Mouse (Mus musculus) heart, adult 2 months (tissue): Measurements from ENCODE around the gene Tle2. TPM values are rescaled to one million over a fixed set of nuclear protein-coding genes. Genes with fewer than 3 reads are reported as not detected.

ENCODE experiments used
- DNase-seq, 2 experiments: peaks; one replicate each; pipeline ENCODE4 v3.0.0; 2021
- H3K27ac ChIP-seq: fragments of 200-600 bp; 2 replicates; pipeline ENCODE4 v1.8.1; 2022
- H3K27me3 ChIP-seq: fragments of 200-500 bp; 2 replicates; pipeline ENCODE4 v1.6.1; 2012; ENCODE audit warnings: mild to moderate bottlenecking, low read length, inconsistent platforms, mixed read lengths; ENCODE audit not compliant: control insufficient read depth, insufficient read depth
- H3K36me3 ChIP-seq: fragments of 200-500 bp; 2 replicates; pipeline ENCODE4 v1.6.1; 2012; ENCODE audit warnings: low read length, inconsistent platforms; ENCODE audit not compliant: control insufficient read depth, insufficient read depth
- H3K4me1 ChIP-seq: fragments of 200-500 bp; 2 replicates; pipeline ENCODE4 v1.6.1; 2011; ENCODE audit warnings: low read length; ENCODE audit not compliant: control insufficient read depth, insufficient read depth
- H3K4me3 ChIP-seq: fragments of 200-600 bp; 2 replicates; pipeline ENCODE4 v1.8.1; 2022
- H3K79me2 ChIP-seq: fragments of 200-500 bp; replicated peaks from 2 replicates; pipeline ENCODE4 v1.6.1; 2012; ENCODE audit warnings: mild to moderate bottlenecking, inconsistent platforms, low read length, moderate library complexity, mixed read lengths; ENCODE audit not compliant: control insufficient read depth, insufficient read depth
- H3K9ac ChIP-seq: fragments of 200-500 bp; 2 replicates; pipeline ENCODE4 v1.6.1; 2012; ENCODE audit warnings: low read depth, mild to moderate bottlenecking, control low read depth, inconsistent platforms, low read length, mixed read lengths
- CTCF ChIP-seq: fragments of 200-600 bp; IDR thresholded peaks from 2 replicates; pipeline ENCODE4 v1.8.1; 2022; ENCODE audit warnings: antibody characterized with exemption, mild to moderate bottlenecking, moderate library complexity
- EP300 ChIP-seq: fragments of 200-500 bp; IDR thresholded peaks from 2 replicates; pipeline ENCODE4 v1.6.1; 2011; ENCODE audit warnings: low read depth, low read length, control low read depth; ENCODE audit not compliant: insufficient read depth
- POLR2A ChIP-seq: fragments of 200-500 bp; IDR thresholded peaks from 2 replicates; pipeline ENCODE4 v1.6.1; 2011; ENCODE audit warnings: mild to moderate bottlenecking, low read depth, low read length, control low read depth; ENCODE audit not compliant: insufficient read depth
- WGBS: fragments of 180-500 bp; shearing (Covaris S2); methylation state at CpG from one replicate; pipeline ENCODE4 v1.1.7; 2018; 5-methylcytosine and 5-hydroxymethylcytosine counted together
- intact Hi-C: fragments of 180-260 bp; cut with DNase I; formaldehyde crosslinking; loops from one replicate; pipeline ENCODE4 v1.15.1; 2025
- long read RNA-seq: library from polyadenylated mRNA; stranded (forward); transcript quantifications from one replicate; pipeline ENCODE4 v2.0.0, GENCODE M21; 2021
- polyA plus RNA-seq: library from polyadenylated mRNA; depleted of rRNA; stranded (reverse); fragments of >200 nt; gene quantifications from 2 replicates; pipeline ENCODE4 v1.2.3, GENCODE M21; 2012; rRNA removed
- total RNA-seq, 2 experiments: library from RNA; stranded (reverse); gene quantifications; 2 replicates each; pipeline ENCODE4 v1.2.3; 2021

Tle2 gene
- total RNA-seq (1 to 10 TPM; 6.8 to 7.4 TPM), polyA plus RNA-seq (40.9 and 43.8 TPM in 2 replicates)
- long read RNA-seq, partial matches to known transcripts = 0 of 3 reads
- long read RNA-seq, other reads (novel, unspliced or antisense) = 3 of 3 reads

- Histone ChIP-seq H3K4me1 (peaks cover 4% of the 10 kb centered on the region; the same call in 1 of the 2 replicates), H3K4me3 (peak within 1 kb of the TSS; percentile 88), H3K27ac (peak within 1 kb of the TSS; percentile 79), H3K9ac (peak within 1 kb of the TSS; percentile 92), H3K36me3 (no peaks in the 10 kb centered on the region), H3K79me2 (no peaks in the 10 kb centered on the region), H3K27me3 (no peaks in the 10 kb centered on the region)
- DNase-seq = no peak
- 33% methylated on average over 10 of the region's 10 CpGs for WGBS
- intact Hi-C loops = loop anchor here (2.0 kb wide), 1 partner anchor 24 kb away; no protein-coding TSS in a partner anchor
- no peak for TF ChIP-seq CTCF
- TF ChIP-seq POLR2A = no peak
- no peak for TF ChIP-seq EP300
Measured at GRCm38 (mm10) chr10:81574081-81575056, at the start of gene Tle2. Gene Tle2, plus strand, starts transcription at chr10:81574561.

GRCm38 (mm10) chr10:81525017-81525694 is 49.2 kb upstream of the Tle2 start:
- intact Hi-C loops = no loop called here
- peaks cover 2% of the 10 kb centered on the region for H3K4me1 ChIP-seq
- H3K27ac ChIP-seq = no peak overlapping the region; the same call in 1 of the 2 replicates
- no peak overlapping the region for H3K4me3 ChIP-seq
- no peak overlapping the region for H3K9ac ChIP-seq
- DNase-seq = no peak
- H3K36me3 ChIP-seq = no peaks in the 10 kb centered on the region
- WGBS = 40% methylated on average over 13 of the region's 13 CpGs
- no peaks in the 10 kb centered on the region for H3K79me2 ChIP-seq
- TF ChIP-seq CTCF = no peak
- no peak for TF ChIP-seq POLR2A
- no peak for TF ChIP-seq EP300
- H3K27me3 ChIP-seq = no peaks in the 10 kb centered on the region

DNA sequence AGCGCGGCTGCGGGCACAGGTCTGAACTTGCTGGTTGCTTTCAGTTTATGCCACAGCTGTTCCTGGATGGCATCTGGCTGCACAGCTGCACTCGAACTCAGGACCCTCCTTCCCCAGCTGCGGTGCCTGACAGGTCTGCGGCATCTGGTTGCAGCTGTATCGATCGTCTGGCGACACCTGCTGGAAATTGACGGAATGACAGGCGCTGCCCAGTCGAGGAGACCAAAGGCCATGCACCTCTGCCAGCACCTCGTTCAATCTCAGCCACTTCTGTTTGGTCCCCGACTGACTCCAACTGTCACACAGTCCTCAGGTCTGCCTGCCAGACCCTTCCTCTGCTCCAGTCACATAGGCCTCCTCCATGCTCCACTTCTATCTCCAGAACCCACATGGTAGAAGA is 47.6 kb upstream of the Tle2 start:
- intact Hi-C loops = loop anchor here (1.0 to 2.0 kb wide), 3 partner anchors 24 to 78 kb away; no protein-coding TSS in a partner anchor
- Histone ChIP-seq H3K9ac (no peak overlapping the region), H3K79me2 (no peaks in the 10 kb centered on the region), H3K4me3 (no peak overlapping the region), H3K4me1 (peaks cover 2% of the 10 kb centered on the region), H3K27ac (no peak overlapping the region), H3K36me3 (no peaks in the 10 kb centered on the region), H3K27me3 (no peaks in the 10 kb centered on the region)
- DNase-seq = peak; percentile 82 to 93
- TF ChIP-seq CTCF = peak; percentile 100
- no peak for TF ChIP-seq POLR2A
- peak; percentile 93 for TF ChIP-seq EP300
- 11% methylated on average over 14 of the region's 14 CpGs for WGBS

- WGBS = 82% methylated on average over 16 of the region's 16 CpGs
- intact Hi-C loops = no loop called here
- TF ChIP-seq POLR2A (no peak), CTCF (no peak), EP300 (no peak)
- no peaks in the 10 kb centered on the region for H3K36me3 ChIP-seq
- DNase-seq = no peak
- no peaks in the 10 kb centered on the region for H3K27me3 ChIP-seq
- peaks cover 17% of the 10 kb centered on the region for H3K79me2 ChIP-seq
- H3K4me1 ChIP-seq = peaks cover 6% of the 10 kb centered on the region
- no peak overlapping the region for H3K4me3 ChIP-seq
- no peak overlapping the region for H3K27ac ChIP-seq
- H3K9ac ChIP-seq = no peak overlapping the region
Measured at GRCm38 (mm10) chr10:81534826-81535225, 39.5 kb upstream of the Tle2 start.

- Histone ChIP-seq H3K27ac (no peak overlapping the region), H3K36me3 (no peaks in the 10 kb centered on the region), H3K4me1 (peaks cover 18% of the 10 kb centered on the region), H3K79me2 (peaks cover 19% of the 10 kb centered on the region), H3K4me3 (no peak overlapping the region), H3K27me3 (no peaks in the 10 kb centered on the region), H3K9ac (no peak overlapping the region)
- WGBS = 75% methylated on average over 6 of the region's 6 CpGs
- intact Hi-C loops = no loop called here
- DNase-seq = no peak
- no peak for TF ChIP-seq EP300
- TF ChIP-seq CTCF = peak; percentile 75
- TF ChIP-seq POLR2A = no peak
Measured at GRCm38 (mm10) chr10:81536734-81537133, 37.6 kb upstream of the Tle2 start.

- DNase-seq = no peak
- Histone ChIP-seq H3K4me3 (no peak overlapping the region), H3K9ac (no peak overlapping the region), H3K79me2 (peaks cover 19% of the 10 kb centered on the region), H3K36me3 (no peaks in the 10 kb centered on the region), H3K27me3 (no peaks in the 10 kb centered on the region), H3K27ac (no peak overlapping the region), H3K4me1 (peaks cover 24% of the 10 kb centered on the region)
- intact Hi-C loops = no loop called here
- no peak for TF ChIP-seq EP300
- no peak for TF ChIP-seq POLR2A
- no peak for TF ChIP-seq CTCF
- WGBS = 89% methylated on average over 2 of the region's 2 CpGs
Measured at GRCm38 (mm10) chr10:81537429-81537828, 36.9 kb upstream of the Tle2 start.
